Mouse (Mus musculus) inflammation-experienced regulatory T-cells, adult 6 months (primary cell): Measurements from ENCODE around the gene Olfr1259. TPM values are rescaled to one million over a fixed set of nuclear protein-coding genes. Genes with fewer than 3 reads are reported as not detected.
"Not testable (repeated sequence)": the region's sequence is repeated elsewhere in the genome, so short reads cannot be mapped to it uniquely, and the experiment has no call there.

Experiments used
- ATAC-seq: one replicate; pipeline ENCODE4 v1.8.0; 2017
- polyA plus RNA-seq, 3 experiments: library from polyadenylated mRNA; unstranded; fragments of 100-300 nt; shearing (Covaris generic); gene quantifications; one replicate each; pipeline ENCODE4 v1.2.1; 2017

Gene Olfr1259
- polyA plus RNA-seq = not detected

- no peak for ATAC-seq
Observed at GRCm38 (mm10) chr2:89948564-89948963, at the start of gene Olfr1259. Olfr1259 (minus strand) TSS chr2:89948664.

- no peak for ATAC-seq
Observed at GRCm38 (mm10) chr2:89990921-89991320, 42.5 kb upstream of the Olfr1259 start, which contains the start of gene Olfr1261. Olfr1261 (plus strand) TSS chr2:89991221.

GRCm38 (mm10) chr2:89977709-89978108, 29.2 kb upstream of the Olfr1259 start:
- ATAC-seq = no peak

GRCm38 (mm10) chr2:89974184-89974583, 25.7 kb upstream of the Olfr1259 start, which contains the start of gene Olfr1260:
Olfr1260 (plus strand) TSS chr2:89974340.
- no peak for ATAC-seq

- ATAC-seq = no peak
Observed at GRCm38 (mm10) chr2:89927009-89927408, 21.5 kb downstream of the Olfr1259 start, which contains the start of gene Olfr1258. Olfr1258 (plus strand) TSS chr2:89927309.

GRCm38 (mm10) chr2:89912616-89913015, 35.8 kb downstream of the Olfr1259 start:
- not testable (repeated sequence) for ATAC-seq

Other genes starting within 250 kb of the Olfr1259 start
- not detected for gene Olfr1252, start 223.7 kb downstream of the Olfr1259 start, polyA plus RNA-seq
- not detected for gene Olfr1253, start 191.6 kb downstream of the Olfr1259 start, polyA plus RNA-seq
- gene Olfr1254, start 155.0 kb downstream of the Olfr1259 start, polyA plus RNA-seq = not detected
- gene Olfr1255, start 136.6 kb downstream of the Olfr1259 start, polyA plus RNA-seq = not detected
- not detected for gene Olfr1256, start 107.1 kb downstream of the Olfr1259 start, polyA plus RNA-seq
- not detected for gene Olfr48, start 100.5 kb downstream of the Olfr1259 start, polyA plus RNA-seq
- not detected for gene Olfr1257, start 70.2 kb downstream of the Olfr1259 start, polyA plus RNA-seq
- gene Olfr1258, start 21.4 kb downstream of the Olfr1259 start, polyA plus RNA-seq = not detected
- not detected for gene Olfr1260, start 25.7 kb upstream of the Olfr1259 start, polyA plus RNA-seq
- gene Olfr1261, start 42.6 kb upstream of the Olfr1259 start, polyA plus RNA-seq = not detected
- gene Olfr1262, start 51.5 kb upstream of the Olfr1259 start, polyA plus RNA-seq = not detected
- gene Olfr1263, start 63.5 kb upstream of the Olfr1259 start, polyA plus RNA-seq = not detected
- gene Olfr1264, start 76.9 kb upstream of the Olfr1259 start, polyA plus RNA-seq = not detected
- not detected for gene Olfr1265, start 86.7 kb upstream of the Olfr1259 start, polyA plus RNA-seq
- not detected for gene Olfr140, start 114.9 kb upstream of the Olfr1259 start, polyA plus RNA-seq
- gene Olfr1269, start 172.7 kb upstream of the Olfr1259 start, polyA plus RNA-seq = under 1 TPM in 1 of 3 experiments, not detected in 2; 0.34 TPM
- gene Olfr32, start 193.6 kb upstream of the Olfr1259 start, polyA plus RNA-seq = not detected
- not detected for gene Olfr1270, start 204.4 kb upstream of the Olfr1259 start, polyA plus RNA-seq